Mouse (Mus musculus) heart, embryonic 14.5 days (tissue): ENCODE results near the gene Mcrs1. TPM values are rescaled to one million over a fixed set of nuclear protein-coding genes. Genes with fewer than 3 reads are reported as not detected.
A peak's percentile ranks its signal among the peaks of the same experiment; 100 is the strongest.

ENCODE experiments used
- ATAC-seq: fragments of 200-750 bp; cut with Nextera tagmentation; 2 replicates; pipeline ENCODE4 v1.8.0; 2017; ENCODE audit warnings: low read depth, moderate TSS enrichment; ENCODE audit not compliant: insufficient number of reproducible peaks, insufficient read depth, low FRiP score
- H3K27ac ChIP-seq, 2 experiments: fragments of 200-500 bp in 1 of 2; fragments of 300-500 bp in 1 of 2; sonication (generic) in 1 of 2; replicated peaks in 1 of 2; 2 replicates each; pipeline ENCODE4 v1.5.1; 2012 to 2014; ENCODE audit warnings: low read depth in 2 of 2, low read length in 2 of 2, control low read depth in 1 of 2, mild to moderate bottlenecking in 1 of 2, mixed read lengths in 1 of 2; ENCODE audit not compliant: control insufficient read depth in 1 of 2, insufficient read depth in 1 of 2
- H3K27me3 ChIP-seq: fragments of 300-500 bp; sonication (generic); 2 replicates; pipeline ENCODE4 v1.6.1; 2014; ENCODE audit warnings: mild to moderate bottlenecking, low read length, control low read depth; ENCODE audit not compliant: control insufficient read depth, insufficient read depth
- H3K36me3 ChIP-seq: fragments of 300-500 bp; sonication (generic); 2 replicates; pipeline ENCODE4 v1.6.1; 2014; ENCODE audit warnings: mild to moderate bottlenecking, control low read depth, low read length, mixed read lengths; ENCODE audit not compliant: control insufficient read depth, insufficient read depth
- H3K4me1 ChIP-seq, 2 experiments: fragments of 200-500 bp in 1 of 2; fragments of 300-500 bp in 1 of 2; sonication (generic) in 1 of 2; 2 replicates each; pipeline ENCODE4 v1.6.1; 2012 to 2014; ENCODE audit warnings: low read length in 2 of 2, control low read depth in 1 of 2, mixed read lengths in 1 of 2; ENCODE audit not compliant: control insufficient read depth in 2 of 2, insufficient read depth in 2 of 2
- H3K4me2 ChIP-seq: fragments of 300-500 bp; sonication (generic); 2 replicates; pipeline ENCODE4 v1.6.1; 2014; ENCODE audit warnings: mild to moderate bottlenecking, low read length
- H3K4me3 ChIP-seq, 2 experiments: fragments of 200-500 bp in 1 of 2; fragments of 300-500 bp in 1 of 2; sonication (generic) in 1 of 2; 2 replicates each; pipeline ENCODE4 v1.5.1; 2012 to 2014; ENCODE audit warnings: low read length in 2 of 2, mild to moderate bottlenecking in 2 of 2, control low read depth in 1 of 2, low read depth in 1 of 2, moderate library complexity in 1 of 2; ENCODE audit not compliant: control insufficient read depth in 1 of 2, insufficient read depth in 1 of 2
- H3K9ac ChIP-seq: fragments of 300-500 bp; sonication (generic); 2 replicates; pipeline ENCODE4 v1.6.1; 2014; ENCODE audit warnings: mild to moderate bottlenecking, low read length
- H3K9me3 ChIP-seq: fragments of 300-500 bp; sonication (generic); 2 replicates; pipeline ENCODE4 v1.6.1; 2016; ENCODE audit warnings: low read length, control low read depth; ENCODE audit not compliant: control insufficient read depth
- WGBS: fragments of 180-500 bp; shearing (Covaris S2); extraction: QIAGEN DNeasy Blood & Tissue Kit; methylation state at CpG from one replicate; pipeline ENCODE4 v1.1.7; 2014; 5-methylcytosine and 5-hydroxymethylcytosine counted together
- polyA plus RNA-seq: library from polyadenylated mRNA; unstranded; fragments of >200 nt; fragmentation: Nextera tagmentation; extraction: Ambion mirVana; gene quantifications from 2 replicates; pipeline ENCODE4 v1.2.1, GENCODE M21; 2014

The Mcrs1 gene
- polyA plus RNA-seq, 1 experiment from 2014 or later = 173 TPM

DNA sequence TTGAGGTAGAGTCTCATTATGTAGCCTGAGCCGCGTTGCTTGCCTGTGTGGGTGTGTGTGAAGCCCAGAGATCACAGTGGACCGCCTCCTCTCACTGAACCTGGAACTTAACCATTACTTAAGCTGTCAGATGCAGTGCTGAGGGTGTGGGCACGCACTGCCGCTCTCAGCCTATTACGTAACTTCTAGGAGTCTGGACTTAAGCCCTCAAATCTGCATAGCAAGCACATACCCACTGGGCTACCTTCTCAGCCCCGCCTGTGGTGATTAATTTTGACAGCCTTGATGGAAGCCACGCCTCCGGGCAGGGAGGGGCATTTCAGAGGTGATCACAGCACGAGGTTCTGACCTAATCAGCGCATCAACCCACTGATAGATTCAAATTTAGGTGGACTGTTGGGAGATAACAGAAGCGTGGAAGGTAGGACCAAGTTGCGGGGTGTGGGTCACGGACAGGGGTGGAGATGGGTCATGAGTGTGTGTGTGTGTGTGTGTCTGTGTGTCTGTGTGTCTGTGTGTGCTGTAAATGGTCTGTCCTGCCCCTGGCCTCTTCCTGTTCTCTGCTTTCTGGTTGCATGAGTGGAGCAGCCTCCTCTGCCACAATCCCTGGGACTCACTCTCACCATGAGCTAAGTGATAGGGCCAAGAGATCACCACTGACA, 32.9 kb upstream of the Mcrs1 start:
- H3K9me3 ChIP-seq = no peaks in the 10 kb centered on the region
- no peaks in the 10 kb centered on the region for H3K36me3 ChIP-seq
- no peak overlapping the region; the same call in 1 of the 2 replicates for H3K4me2 ChIP-seq
- 29% methylated on average over 14 of the region's 14 CpGs for WGBS
- no peak for ATAC-seq
- peaks cover 0 to 5% of the 10 kb centered on the region in 2 experiments; a peak in 2 of 4 replicates for H3K4me1 ChIP-seq
- no peak overlapping the region for H3K9ac ChIP-seq
- H3K27me3 ChIP-seq = no peaks in the 10 kb centered on the region
- H3K27ac ChIP-seq = no peak overlapping the region
- H3K4me3 ChIP-seq = no peak overlapping the region

- 60% methylated on average over 10 of the region's 10 CpGs for WGBS
- H3K27me3 ChIP-seq = no peaks in the 10 kb centered on the region
- peaks cover 0 to 5% of the 10 kb centered on the region in 2 experiments; a peak in 2 of 4 replicates for H3K4me1 ChIP-seq
Measured at GRCm38 (mm10) chr15:99283456-99283855, 31.7 kb upstream of the Mcrs1 start.

DNA sequence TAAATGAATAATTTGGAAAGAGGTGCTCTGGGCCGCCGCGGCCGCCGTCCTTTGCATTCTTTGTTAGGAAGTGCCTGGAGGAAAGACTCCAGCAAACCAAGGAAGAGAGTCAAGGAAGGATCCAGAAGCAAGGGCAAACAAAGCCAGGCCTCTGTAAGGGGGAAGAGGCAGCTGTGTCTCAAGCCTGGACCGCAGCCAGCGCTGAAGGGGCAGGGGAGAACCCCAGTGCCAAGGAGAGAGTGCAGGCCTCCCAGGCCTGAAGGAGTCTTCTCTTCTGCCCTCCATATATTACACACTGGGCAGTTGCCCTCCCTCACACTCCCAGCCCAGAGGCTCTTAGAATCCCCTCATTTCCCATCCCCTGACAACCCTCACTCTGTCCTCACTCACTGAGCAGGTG, 26.5 kb upstream of the Mcrs1 start:
- no peaks in the 10 kb centered on the region for H3K36me3 ChIP-seq
- no peaks in the 10 kb centered on the region; a peak in 1 of 4 replicates for H3K4me1 ChIP-seq
- H3K4me3 ChIP-seq = no peak overlapping the region
- no peak overlapping the region for H3K27ac ChIP-seq
- no peak overlapping the region for H3K9ac ChIP-seq
- H3K27me3 ChIP-seq = no peaks in the 10 kb centered on the region
- H3K9me3 ChIP-seq = no peaks in the 10 kb centered on the region
- no peak for ATAC-seq
- WGBS = 87% methylated on average over 7 of the region's 7 CpGs
- no peak overlapping the region for H3K4me2 ChIP-seq

More at GRCm38 (mm10) chr15:99283456-99283855, 31.7 kb upstream of the Mcrs1 start:
- no peaks in the 10 kb centered on the region for H3K9me3 ChIP-seq
- H3K4me2 ChIP-seq = no peak overlapping the region
- H3K4me3 ChIP-seq = no peak overlapping the region
- H3K27ac ChIP-seq = no peak overlapping the region
- no peak for ATAC-seq
- H3K36me3 ChIP-seq = no peaks in the 10 kb centered on the region
- H3K9ac ChIP-seq = no peak overlapping the region

DNA sequence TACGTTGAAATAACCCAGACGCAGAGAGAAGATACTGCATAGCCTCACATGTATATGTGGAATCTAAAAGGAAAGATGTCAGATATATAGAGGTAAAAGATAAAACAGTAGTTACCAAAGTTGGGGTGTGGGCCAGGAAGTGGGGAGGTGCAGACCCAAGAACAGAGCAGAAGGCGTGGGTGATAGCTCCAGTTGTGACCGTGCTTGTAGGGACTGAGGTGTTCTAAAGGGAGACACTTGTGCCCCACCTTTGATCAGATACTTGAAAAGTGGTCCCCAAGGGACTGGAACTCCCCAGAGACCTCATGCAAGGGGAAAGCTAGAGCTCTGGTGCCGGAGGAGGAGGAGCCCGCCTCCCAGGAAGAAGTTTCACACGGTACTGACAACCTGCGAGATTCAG, 24.3 kb upstream of the Mcrs1 start:
- Histone ChIP-seq H3K36me3 (no peaks in the 10 kb centered on the region), H3K27ac (no peak overlapping the region), H3K27me3 (no peaks in the 10 kb centered on the region), H3K4me1 (no peaks in the 10 kb centered on the region; a peak in 1 of 4 replicates), H3K4me3 (no peak overlapping the region), H3K4me2 (no peak overlapping the region), H3K9me3 (no peaks in the 10 kb centered on the region), H3K9ac (no peak overlapping the region)
- ATAC-seq = no peak
- 87% methylated on average over 8 of the region's 8 CpGs for WGBS

DNA sequence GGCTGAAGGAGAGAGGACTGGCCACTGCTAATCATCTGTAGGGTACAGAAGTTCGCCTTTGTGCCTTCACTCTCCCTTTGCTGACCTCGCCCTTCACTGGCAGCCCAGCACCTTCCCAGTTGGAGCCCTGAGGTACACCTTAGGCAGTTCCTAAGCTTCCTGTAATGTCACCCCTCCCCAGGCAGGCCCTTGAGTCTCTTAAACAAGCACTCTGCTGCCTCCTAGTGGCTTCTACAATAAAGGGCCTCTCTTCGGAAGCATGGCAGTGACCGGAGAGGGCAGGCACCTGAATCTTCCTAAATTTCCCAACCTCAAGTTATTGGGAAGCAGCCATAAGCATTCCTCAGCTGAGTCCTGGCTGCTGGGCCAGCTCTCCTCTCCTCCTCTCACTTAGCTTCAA, 13.9 kb upstream of the Mcrs1 start:
- H3K9me3 ChIP-seq = no peaks in the 10 kb centered on the region
- no peak overlapping the region for H3K4me3 ChIP-seq
- no peak overlapping the region for H3K9ac ChIP-seq
- H3K4me1 ChIP-seq = peaks cover 8 to 14% of the 10 kb centered on the region in 2 experiments
- 13% methylated on average over 4 of the region's 4 CpGs for WGBS
- H3K27me3 ChIP-seq = no peaks in the 10 kb centered on the region
- no peak overlapping the region for H3K27ac ChIP-seq
- H3K4me2 ChIP-seq = no peak overlapping the region
- no peaks in the 10 kb centered on the region for H3K36me3 ChIP-seq
- ATAC-seq = peak; percentile 58; the same call in 1 of the 2 replicates

DNA sequence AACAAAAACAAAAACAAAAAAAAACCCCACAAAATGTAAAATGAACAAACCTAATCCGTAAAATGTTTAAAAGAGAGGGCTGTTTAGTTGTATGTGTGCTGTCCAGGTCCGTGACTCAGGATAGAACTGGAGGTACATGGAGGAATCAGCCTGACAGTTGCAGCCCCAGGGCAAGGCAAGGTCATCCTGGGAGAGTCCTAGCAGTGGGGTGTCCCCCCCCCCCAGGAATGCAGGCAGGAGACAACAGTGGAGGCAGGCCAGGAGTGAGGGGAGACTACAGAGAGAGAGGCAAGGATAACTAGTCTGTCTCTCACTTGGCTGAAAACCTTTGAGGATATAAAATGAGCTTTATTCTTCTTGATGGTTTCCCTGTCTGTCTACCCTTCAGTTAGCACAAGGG, 12.6 kb upstream of the Mcrs1 start:
- Histone ChIP-seq H3K9ac (no peak overlapping the region), H3K4me1 (peaks cover 13 to 14% of the 10 kb centered on the region in 2 experiments), H3K27me3 (no peaks in the 10 kb centered on the region), H3K36me3 (no peaks in the 10 kb centered on the region), H3K9me3 (no peaks in the 10 kb centered on the region), H3K4me3 (no peak overlapping the region), H3K27ac (peak overlapping the region; percentile 8 to 48; a peak in 2 of 4 replicates), H3K4me2 (no peak overlapping the region)
- no peak for ATAC-seq
- 60% methylated on average over 2 of the region's 2 CpGs for WGBS

DNA sequence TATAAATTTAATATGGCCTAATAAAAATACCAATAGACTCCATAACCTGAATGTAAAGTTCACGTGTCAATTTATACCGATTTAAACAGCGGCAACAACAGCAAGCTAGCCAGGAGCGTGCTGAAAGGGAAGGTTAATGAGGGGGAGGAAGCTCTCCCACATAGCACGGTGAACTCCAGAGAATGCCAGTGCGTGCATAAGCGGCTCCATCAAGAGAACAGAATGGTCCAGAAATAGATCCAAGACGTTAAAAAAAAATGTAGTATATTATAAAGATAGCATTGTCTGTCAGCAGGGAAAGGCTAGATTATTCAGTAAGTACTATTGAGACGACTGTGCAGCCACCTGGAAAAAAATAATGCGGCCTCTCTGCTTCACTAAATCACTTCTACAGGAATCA, 10.9 kb upstream of the Mcrs1 start:
- Histone ChIP-seq H3K9ac (peak overlapping the region; percentile 21; the same call in 1 of the 2 replicates), H3K36me3 (no peaks in the 10 kb centered on the region), H3K27ac (peak overlapping the region in 1 of 2 experiments; percentile 28; a peak in 1 of 4 replicates), H3K4me3 (no peak overlapping the region), H3K27me3 (no peaks in the 10 kb centered on the region), H3K4me1 (peaks cover 13 to 14% of the 10 kb centered on the region in 2 experiments), H3K4me2 (peak overlapping the region; percentile 16), H3K9me3 (no peaks in the 10 kb centered on the region)
- no peak for ATAC-seq
- WGBS = 26% methylated on average over 10 of the region's 10 CpGs
